Mouse (Mus musculus): Measurements from ENCODE around the gene Itga9. TPM values are rescaled to one million over a fixed set of nuclear protein-coding genes. Genes with fewer than 3 reads are reported as not detected.
A peak's percentile ranks its signal among the peaks of the same experiment; 100 is the strongest.

The Itga9 gene
- polyA plus RNA-seq, 1 experiment from 2014 or later, result 5.9 TPM

- no peak for TF ChIP-seq CTCF (IDR thresholded peaks at IDR 0.05; ENCODE audit: low read depth)
Measured at GRCm38 (mm10) chr9:118631775-118632757, 25.6 kb downstream of the Itga9 start.

GRCm38 (mm10) chr9:118632758-118633143, 26.3 kb downstream of the Itga9 start:
- WGBS, result 41% methylated on average over 14 of the region's 14 CpGs
- no peak overlapping the region for H3K27ac ChIP-seq (ENCODE audit: low read depth, low read length)
- TF ChIP-seq CTCF (IDR thresholded peaks at IDR 0.05; ENCODE audit: low read depth), result no peak

More at GRCm38 (mm10) chr9:118631775-118632757, 25.6 kb downstream of the Itga9 start:
- Histone ChIP-seq H3K27me3 (replicated peaks; ENCODE audit: control insufficient read depth, insufficient read depth, low read length) (no peaks in the 10 kb centered on the region), H3K4me3 (ENCODE audit: low read depth, low read length) (no peak overlapping the region), H3K4me2 (replicated peaks; ENCODE audit: low read depth) (no peak overlapping the region), H3K9ac (ENCODE audit: low read depth, low read length) (no peak overlapping the region), H3K4me1 (replicated peaks; ENCODE audit: control insufficient read depth, insufficient read depth, low read length) (no peaks in the 10 kb centered on the region), H3K27ac (ENCODE audit: low read depth, low read length) (no peak overlapping the region), H3K9me3 (ENCODE audit: control insufficient read depth) (no peaks in the 10 kb centered on the region), H3K36me3 (ENCODE audit: control insufficient read depth, insufficient read depth) (peaks cover 6% of the 10 kb centered on the region; the same call in 1 of the 2 replicates)
- WGBS, result 73% methylated on average over 6 of the region's 6 CpGs
- ATAC-seq, result no peak

GRCm38 (mm10) chr9:118638642-118639210, 32.2 kb downstream of the Itga9 start:
- peaks cover 18% of the 10 kb centered on the region for H3K36me3 ChIP-seq (ENCODE audit: control insufficient read depth, insufficient read depth)
- no peaks in the 10 kb centered on the region for H3K9me3 ChIP-seq (ENCODE audit: control insufficient read depth)
- no peak for TF ChIP-seq CTCF (IDR thresholded peaks at IDR 0.05; ENCODE audit: low read depth)
- no peak overlapping the region for H3K27ac ChIP-seq (ENCODE audit: low read depth, low read length)
- H3K9ac ChIP-seq (ENCODE audit: low read depth, low read length), result no peak overlapping the region
- H3K4me2 ChIP-seq (replicated peaks; ENCODE audit: low read depth), result no peak overlapping the region
- no peaks in the 10 kb centered on the region for H3K4me1 ChIP-seq (replicated peaks; ENCODE audit: control insufficient read depth, insufficient read depth, low read length)
- H3K4me3 ChIP-seq (ENCODE audit: low read depth, low read length), result no peak overlapping the region
- ATAC-seq, result peak; percentile 74
- WGBS, result 45% methylated on average over 5 of the region's 5 CpGs
- no peaks in the 10 kb centered on the region for H3K27me3 ChIP-seq (replicated peaks; ENCODE audit: control insufficient read depth, insufficient read depth, low read length)

More at GRCm38 (mm10) chr9:118632758-118633143, 26.3 kb downstream of the Itga9 start:
- no peak overlapping the region for H3K9ac ChIP-seq (ENCODE audit: low read depth, low read length)
- no peaks in the 10 kb centered on the region for H3K27me3 ChIP-seq (replicated peaks; ENCODE audit: control insufficient read depth, insufficient read depth, low read length)
- H3K36me3 ChIP-seq (ENCODE audit: control insufficient read depth, insufficient read depth), result 0 out of 2 replicates have a peak, but pooled peaks cover 6% of the 10 kb centered on the region
- 0 out of 2 replicates have a peak overlapping the region, but pooled peaks have one; percentile 17 for H3K4me2 ChIP-seq (replicated peaks; ENCODE audit: low read depth)
- ATAC-seq, result no peak
- H3K4me3 ChIP-seq (ENCODE audit: low read depth, low read length), result no peak overlapping the region
- no peaks in the 10 kb centered on the region for H3K9me3 ChIP-seq (ENCODE audit: control insufficient read depth)
- H3K4me1 ChIP-seq (replicated peaks; ENCODE audit: control insufficient read depth, insufficient read depth, low read length), result no peaks in the 10 kb centered on the region

GRCm38 (mm10) chr9:118645698-118646355, 39.3 kb downstream of the Itga9 start:
- no peak for ATAC-seq
- Histone ChIP-seq H3K4me3 (ENCODE audit: low read depth, low read length) (no peak overlapping the region), H3K27ac (ENCODE audit: low read depth, low read length) (no peak overlapping the region), H3K9me3 (ENCODE audit: control insufficient read depth) (no peaks in the 10 kb centered on the region), H3K9ac (ENCODE audit: low read depth, low read length) (no peak overlapping the region), H3K4me2 (replicated peaks; ENCODE audit: low read depth) (no peak overlapping the region), H3K36me3 (ENCODE audit: control insufficient read depth, insufficient read depth) (no peaks in the 10 kb centered on the region), H3K27me3 (replicated peaks; ENCODE audit: control insufficient read depth, insufficient read depth, low read length) (no peaks in the 10 kb centered on the region), H3K4me1 (replicated peaks; ENCODE audit: control insufficient read depth, insufficient read depth, low read length) (no peaks in the 10 kb centered on the region)
- 66% methylated on average over 17 of the region's 17 CpGs for WGBS
- no peak for TF ChIP-seq CTCF (IDR thresholded peaks at IDR 0.05; ENCODE audit: low read depth)

- TF ChIP-seq CTCF (IDR thresholded peaks at IDR 0.05; ENCODE audit: low read depth), result no peak
- Histone ChIP-seq H3K4me3 (ENCODE audit: low read depth, low read length) (no peak overlapping the region), H3K9me3 (ENCODE audit: control insufficient read depth) (no peaks in the 10 kb centered on the region), H3K9ac (ENCODE audit: low read depth, low read length) (no peak overlapping the region), H3K27ac (ENCODE audit: low read depth, low read length) (no peak overlapping the region), H3K4me2 (replicated peaks; ENCODE audit: low read depth) (no peak overlapping the region), H3K36me3 (ENCODE audit: control insufficient read depth, insufficient read depth) (no peaks in the 10 kb centered on the region), H3K4me1 (replicated peaks; ENCODE audit: control insufficient read depth, insufficient read depth, low read length) (no peaks in the 10 kb centered on the region), H3K27me3 (replicated peaks; ENCODE audit: control insufficient read depth, insufficient read depth, low read length) (no peaks in the 10 kb centered on the region)
- WGBS, result 52% methylated on average over 3 of the region's 3 CpGs
- no peak for ATAC-seq
Measured at GRCm38 (mm10) chr9:118647495-118647894, 41.0 kb downstream of the Itga9 start.

- no peak overlapping the region for H3K27ac ChIP-seq (ENCODE audit: low read depth, low read length)
- no peaks in the 10 kb centered on the region for H3K27me3 ChIP-seq (replicated peaks; ENCODE audit: control insufficient read depth, insufficient read depth, low read length)
- no peak overlapping the region for H3K4me3 ChIP-seq (ENCODE audit: low read depth, low read length)
- H3K9me3 ChIP-seq (ENCODE audit: control insufficient read depth), result no peaks in the 10 kb centered on the region
- no peak for ATAC-seq
- no peaks in the 10 kb centered on the region for H3K36me3 ChIP-seq (ENCODE audit: control insufficient read depth, insufficient read depth)
- no peak overlapping the region for H3K4me2 ChIP-seq (replicated peaks; ENCODE audit: low read depth)
- WGBS, result 20% methylated on average over 4 of the region's 4 CpGs
- H3K4me1 ChIP-seq (replicated peaks; ENCODE audit: control insufficient read depth, insufficient read depth, low read length), result no peaks in the 10 kb centered on the region
- TF ChIP-seq CTCF (IDR thresholded peaks at IDR 0.05; ENCODE audit: low read depth), result no peak
- H3K9ac ChIP-seq (ENCODE audit: low read depth, low read length), result no peak overlapping the region
Measured at GRCm38 (mm10) chr9:118650976-118651375, 44.5 kb downstream of the Itga9 start.
